Mouse (Mus musculus) heart, adult 10 weeks (tissue): ENCODE measurements around the gene Defb10. TPM values are rescaled to one million over a fixed set of nuclear protein-coding genes. Genes with fewer than 3 reads are reported as not detected.

ENCODE experiments used
- polyA plus RNA-seq: library from polyadenylated mRNA; stranded (reverse); fragments of 350-450 nt; fragmentation: Illumina TruSeq; extraction: RNeasy Lipid Tissue Mini Kit (QIAGEN cat#74804); gene quantifications from one replicate; pipeline ENCODE4 v1.2.3, GENCODE M21; 2014; ENCODE audit warnings: low read depth, low replicate concordance

Defb10 gene
- polyA plus RNA-seq, result not detected

DNA sequence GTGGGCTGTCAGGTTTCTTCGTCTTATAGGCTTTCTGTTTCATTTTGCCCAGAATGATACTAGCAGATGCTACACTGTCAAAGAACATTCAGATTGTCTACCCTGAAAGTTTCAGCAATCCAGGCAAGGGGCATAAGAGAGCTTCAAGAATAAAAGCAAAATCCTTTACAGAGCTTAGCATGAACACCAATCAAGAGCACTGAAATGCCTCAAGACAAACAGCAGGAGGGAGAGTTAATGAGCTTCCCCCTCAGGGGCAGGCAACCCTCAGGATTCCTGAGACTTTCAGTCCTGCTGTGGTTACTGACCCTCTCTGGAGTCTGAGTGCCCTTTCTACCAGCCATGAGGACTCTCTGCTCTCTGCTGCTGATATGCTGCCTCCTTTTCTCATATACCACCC, at the start of gene Defb10:
Defb10 (plus strand) TSS at position 316 of the 400 bp plus-strand sequence.

DNA sequence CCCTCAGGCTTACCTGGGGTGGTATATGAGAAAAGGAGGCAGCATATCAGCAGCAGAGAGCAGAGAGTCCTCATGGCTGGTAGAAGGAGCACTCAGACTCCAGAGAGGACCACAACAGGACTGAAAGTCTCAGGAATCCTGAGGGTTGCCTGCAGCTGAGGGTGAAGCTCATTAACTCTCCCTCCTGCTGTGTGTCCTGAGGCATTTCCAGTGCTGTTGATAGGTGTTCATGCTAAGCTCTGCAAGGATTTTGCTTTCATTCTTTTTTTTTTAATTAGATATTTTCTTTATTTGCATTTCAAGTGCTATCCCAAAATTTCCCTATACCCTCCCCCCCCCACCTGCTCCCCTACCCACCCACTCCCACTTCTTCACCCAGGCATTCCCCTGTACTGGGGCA, 26.6 kb downstream of the Defb10 start, which contains the start of gene Defb9:
Defb9 (minus strand) TSS at position 101 of the 400 bp plus-strand sequence.

GRCm38 (mm10) chr8:21906290-21906689, 47.6 kb downstream of the Defb10 start, which contains the start of gene Defb11:
TSS of gene Defb11 (minus strand) at chr8:21906412.

Other genes starting within 250 kb of the Defb10 start
- gene Defa26, start 240.7 kb upstream of the Defb10 start, polyA plus RNA-seq, result not detected
- not detected for gene Defa17, start 203.1 kb upstream of the Defb10 start, polyA plus RNA-seq
- not detected for gene Defa34, start 193.1 kb upstream of the Defb10 start, polyA plus RNA-seq
- gene AY761184, start 155.3 kb upstream of the Defb10 start, polyA plus RNA-seq, result not detected
- 2.3 TPM for gene Defa24, start 124.4 kb upstream of the Defb10 start, polyA plus RNA-seq
- gene Defb50, start 35.4 kb upstream of the Defb10 start, polyA plus RNA-seq, result not detected
- not detected for gene Defb2, start 19.0 kb upstream of the Defb10 start, polyA plus RNA-seq
- not detected for gene Defb9, start 26.5 kb downstream of the Defb10 start, polyA plus RNA-seq
- not detected for gene Defb11, start 47.5 kb downstream of the Defb10 start, polyA plus RNA-seq
- not detected for gene Defb15, start 73.8 kb downstream of the Defb10 start, polyA plus RNA-seq
- not detected for gene Defb35, start 79.5 kb downstream of the Defb10 start, polyA plus RNA-seq
- not detected for gene Defb13, start 87.9 kb downstream of the Defb10 start, polyA plus RNA-seq
- gene Fam90a1a, start 99.8 kb downstream of the Defb10 start, polyA plus RNA-seq, result not detected
- not detected for gene Ccdc70, start 110.9 kb downstream of the Defb10 start, polyA plus RNA-seq
- 0.08 TPM for gene Atp7b, start 201.4 kb downstream of the Defb10 start, polyA plus RNA-seq
- 5.0 TPM for gene Alg11, start 201.8 kb downstream of the Defb10 start, polyA plus RNA-seq